Mouse (Mus musculus): ENCODE results near the gene Tars.

The Tars gene

GRCm38 (mm10) chr15:11379431-11380086 is 19.9 kb downstream of the Tars start:
- in situ Hi-C loops (cut with MboI; ENCODE audit: low pct_unique_long_range_greater_than_20kb in 1 of 2, low sequenced_read_pairs in 2 of 2, unreplicated experiment in 1 of 2) = loop anchor here in 1 of 2 experiments (10.0 to 25.0 kb wide), 2 partner anchors 375 to 892 kb away; partner anchors contain the start of genes Brix1, Rad1 and Slc45a2

- in situ Hi-C loops (cut with MboI; ENCODE audit: low pct_unique_long_range_greater_than_20kb in 1 of 2, low sequenced_read_pairs in 2 of 2, unreplicated experiment in 1 of 2) = loop anchor here in 1 of 2 experiments (10.0 kb wide), 1 partner anchor 366 kb away; the partner anchor contains the start of gene Slc45a2
Measured at GRCm38 (mm10) chr15:11370477-11371085, 28.9 kb downstream of the Tars start.

DNA sequence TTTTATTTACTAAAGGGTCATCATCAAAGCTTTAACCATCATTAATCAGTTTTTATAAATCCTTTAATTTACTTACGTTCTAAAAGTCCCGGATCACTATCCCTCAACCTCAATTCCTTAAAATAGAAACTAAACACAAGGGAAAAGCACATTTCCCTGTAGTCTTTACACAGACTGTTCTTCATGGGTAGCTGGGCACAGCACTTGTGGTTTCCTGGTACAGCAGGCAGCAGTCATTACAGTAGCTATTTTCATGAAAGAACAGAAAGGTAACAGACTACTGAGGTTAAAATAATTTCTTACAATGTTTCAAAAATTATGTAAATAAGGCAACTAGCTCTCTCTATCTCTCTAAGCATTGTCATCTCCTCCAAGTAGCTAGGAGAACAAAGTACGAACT is 29.9 kb downstream of the Tars start:
- in situ Hi-C loops (cut with MboI; ENCODE audit: low pct_unique_long_range_greater_than_20kb in 1 of 2, low sequenced_read_pairs in 2 of 2, unreplicated experiment in 1 of 2) = no loop called here

GRCm38 (mm10) chr15:11364795-11365194 is 34.7 kb downstream of the Tars start:
- in situ Hi-C loops (cut with MboI; ENCODE audit: low pct_unique_long_range_greater_than_20kb in 1 of 2, low sequenced_read_pairs in 2 of 2, unreplicated experiment in 1 of 2) = no loop called here

DNA sequence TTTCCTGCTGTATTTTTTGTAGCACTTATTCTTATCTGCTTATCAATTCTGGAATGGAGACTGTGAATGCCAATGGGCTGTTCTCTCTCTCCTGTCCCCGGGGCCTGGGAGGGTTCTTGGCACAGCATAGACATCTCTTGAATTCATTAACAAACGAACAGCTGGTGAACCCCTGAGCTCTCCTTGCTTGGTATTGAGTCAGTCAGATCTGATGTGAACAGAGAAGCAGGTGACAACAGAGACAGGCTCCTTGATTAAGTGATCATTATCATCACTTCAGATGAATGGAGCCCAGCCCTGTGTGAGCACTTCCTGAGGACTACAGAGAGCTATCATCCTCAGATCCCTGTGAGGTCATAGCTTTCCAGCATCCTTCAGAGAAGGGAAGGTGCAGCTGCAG is 35.4 kb downstream of the Tars start:
- in situ Hi-C loops (cut with MboI; ENCODE audit: low pct_unique_long_range_greater_than_20kb in 1 of 2, low sequenced_read_pairs in 2 of 2, unreplicated experiment in 1 of 2) = no loop called here

DNA sequence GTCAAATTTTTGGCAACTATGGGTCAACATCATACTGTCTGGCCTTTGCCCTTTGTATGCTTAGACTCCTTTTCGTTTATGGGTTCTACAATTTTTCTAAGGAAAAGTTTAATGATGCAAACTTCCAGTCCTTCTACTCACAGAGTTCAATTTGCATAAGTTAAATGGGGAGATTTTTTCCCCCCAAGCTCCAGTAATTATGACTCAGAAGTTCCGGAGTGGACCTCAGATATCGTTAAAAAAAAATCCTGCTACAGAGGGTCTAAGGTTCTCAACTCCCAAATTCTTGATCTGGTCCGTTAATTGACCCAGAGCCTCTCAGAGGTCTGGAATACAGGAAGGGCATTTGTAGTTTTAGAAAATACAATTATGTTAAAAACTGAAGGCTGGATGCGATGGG is 37.6 kb downstream of the Tars start:
- in situ Hi-C loops (cut with MboI; ENCODE audit: low pct_unique_long_range_greater_than_20kb in 1 of 2, low sequenced_read_pairs in 2 of 2, unreplicated experiment in 1 of 2) = no loop called here

DNA sequence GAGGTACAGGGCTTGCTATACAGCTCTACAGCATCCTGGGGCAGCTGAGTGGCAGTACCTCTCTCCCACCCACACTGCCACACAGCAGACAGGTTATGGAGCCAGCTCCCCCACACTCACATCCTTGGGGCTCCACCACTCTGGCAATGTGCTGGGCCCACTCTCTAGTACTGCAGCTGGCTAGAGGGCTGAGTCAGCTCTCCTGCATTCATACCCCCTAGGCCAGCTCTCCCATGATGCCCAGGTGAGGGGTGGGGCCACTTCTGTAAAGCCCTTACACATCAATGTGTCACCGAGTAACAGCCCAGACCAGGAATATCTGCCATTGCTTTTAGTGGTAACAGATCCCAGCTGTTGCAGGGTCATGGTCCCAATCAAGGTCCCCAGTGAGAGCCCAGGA is 38.6 kb downstream of the Tars start:
- in situ Hi-C loops (cut with MboI; ENCODE audit: low pct_unique_long_range_greater_than_20kb in 1 of 2, low sequenced_read_pairs in 2 of 2, unreplicated experiment in 1 of 2) = no loop called here

DNA sequence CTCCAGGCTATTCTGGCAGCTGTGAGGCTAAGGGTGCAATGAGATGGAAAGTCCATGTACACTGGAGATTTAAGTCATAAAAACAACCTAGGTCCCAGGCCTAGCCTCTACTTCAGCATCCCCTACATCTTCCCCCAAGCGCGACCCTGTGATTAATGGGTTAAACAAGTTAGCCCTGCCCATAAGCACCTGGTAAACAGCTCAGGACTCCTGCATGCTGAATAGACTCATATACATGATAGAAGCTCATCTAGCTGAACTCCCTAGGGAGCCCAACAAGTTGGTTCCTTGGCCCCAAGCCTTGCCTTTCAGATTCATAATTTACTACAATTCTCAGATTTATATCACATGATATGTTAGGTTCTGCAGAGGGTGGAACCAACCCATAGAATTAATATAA is 42.0 kb downstream of the Tars start:
- in situ Hi-C loops (cut with MboI; ENCODE audit: low pct_unique_long_range_greater_than_20kb in 1 of 2, low sequenced_read_pairs in 2 of 2, unreplicated experiment in 1 of 2) = no loop called here

- in situ Hi-C loops (cut with MboI; ENCODE audit: low pct_unique_long_range_greater_than_20kb in 1 of 2, low sequenced_read_pairs in 2 of 2, unreplicated experiment in 1 of 2) = no loop called here
Measured at GRCm38 (mm10) chr15:11355865-11356264, 43.6 kb downstream of the Tars start.

DNA sequence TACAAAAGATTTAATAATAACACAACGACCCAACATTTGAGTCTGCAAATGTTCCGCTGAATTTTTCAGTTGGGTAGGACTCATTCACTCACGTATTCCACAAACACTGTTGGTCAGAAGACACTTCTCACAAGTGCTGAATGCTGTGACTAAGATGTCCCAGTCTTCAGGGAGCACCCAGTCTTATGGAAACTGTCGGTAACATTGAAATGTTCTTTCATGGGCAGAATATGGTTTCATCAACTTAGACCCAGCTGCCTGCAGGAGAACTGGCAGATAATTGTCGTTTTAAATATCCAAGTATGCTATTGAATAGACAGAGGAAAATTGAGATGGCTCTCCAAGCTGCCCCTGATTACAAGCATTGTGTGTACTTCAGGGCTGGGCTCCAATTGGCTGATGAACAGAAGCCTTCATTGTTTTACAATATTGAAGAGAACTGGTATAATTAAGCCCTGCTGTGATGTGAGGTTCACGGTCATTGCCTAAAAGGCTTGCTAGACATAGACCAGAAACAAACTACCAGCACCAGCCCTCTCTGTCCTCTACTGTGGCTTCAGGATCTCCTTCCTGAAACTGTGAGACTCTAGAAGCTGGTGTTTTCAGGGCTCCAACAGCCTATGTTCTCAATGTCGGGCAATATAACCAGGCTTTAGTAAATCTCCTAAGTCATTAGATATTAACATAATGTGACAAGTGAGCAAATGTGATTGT is 59.8 kb downstream of the Tars start:
- in situ Hi-C loops (cut with MboI; ENCODE audit: low pct_unique_long_range_greater_than_20kb in 1 of 2, low sequenced_read_pairs in 2 of 2, unreplicated experiment in 1 of 2) = no loop called here

Data from mouse embryonic stem cell (cell line).